Mouse (Mus musculus) layer of hippocampus, postnatal 25 days (tissue): ENCODE measurements around the gene Tmem126b. TPM values are rescaled to one million over a fixed set of nuclear protein-coding genes. Genes with fewer than 3 reads are reported as not detected.
A peak's percentile ranks its signal among the peaks of the same experiment; 100 is the strongest.

Source experiments
- DNase-seq, 2 experiments: peaks; one replicate each; pipeline ENCODE4 v3.0.0; 2022; ENCODE audit warnings: mixed read lengths in 2 of 2, low spot score in 1 of 2; ENCODE audit errors: extremely low spot score in 1 of 2
- total RNA-seq, 2 experiments: library from RNA; stranded (reverse); gene quantifications; 2 replicates each; pipeline ENCODE4 v1.2.3; 2021

Gene Tmem126b
- total RNA-seq, 2 experiments from 2014 or later = 23.9 to 24.8 TPM

DNA sequence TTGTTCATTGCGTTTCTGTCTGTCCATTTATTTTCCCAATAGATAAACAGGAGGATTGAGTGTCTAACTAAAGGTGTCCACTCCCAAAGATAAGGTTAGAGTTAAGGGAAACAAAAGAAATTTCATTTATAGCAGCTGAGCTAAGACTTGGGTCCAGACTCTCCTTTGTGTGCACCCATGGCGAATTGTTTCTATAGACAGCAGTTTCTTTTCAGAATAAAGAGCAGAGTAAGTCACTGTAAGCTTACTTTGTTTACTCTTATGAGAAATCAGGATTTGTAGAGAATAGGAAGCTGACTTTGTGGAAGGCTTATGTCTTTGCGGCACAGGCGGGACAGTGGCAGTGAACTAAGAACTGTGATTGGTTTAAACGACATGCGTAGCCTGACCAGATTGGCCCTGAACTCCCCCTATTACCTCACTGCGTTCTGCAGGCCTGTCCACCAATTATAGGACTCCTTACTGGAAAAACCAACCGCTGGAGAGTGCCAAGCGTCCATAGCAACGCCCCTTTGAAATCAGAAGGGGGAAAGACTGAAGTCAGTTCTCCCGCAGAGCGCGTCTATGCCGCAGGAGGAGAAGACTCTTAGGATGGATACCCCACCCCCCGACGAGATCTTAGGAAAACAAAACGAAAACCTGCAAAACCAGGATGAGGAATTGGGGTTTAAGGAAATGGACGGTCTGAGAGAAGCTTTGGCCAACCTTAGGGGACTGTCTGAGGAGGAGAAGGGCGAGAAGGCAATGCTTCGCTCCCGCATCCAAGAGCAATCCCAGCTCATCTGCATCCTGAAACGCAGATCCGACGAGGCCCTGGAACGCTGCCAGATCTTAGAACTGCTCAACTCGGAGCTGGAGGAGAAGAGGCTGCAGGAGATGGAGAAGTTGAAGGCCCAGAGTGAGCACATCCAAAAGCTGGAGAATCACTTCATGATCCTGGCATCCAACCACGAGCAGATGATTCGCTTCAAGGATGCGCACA is 49.5 kb downstream of the Tmem126b start, which contains the start of gene Ccdc89:
Gene Ccdc89 (plus strand): TSS at position 558 of the 982 bp plus-strand sequence.
- peak; percentile 32 to 57 for DNase-seq

Other genes with a start within 250 kb of the Tmem126b start
- gene Ccdc83, start 210.2 kb downstream of the Tmem126b start, total RNA-seq = not detected
- 10 to 100 TPM; 40.4 to 49.5 TPM for gene Sytl2, start 173.7 kb downstream of the Tmem126b start, total RNA-seq
- under 1 TPM; 0.40 to 0.69 TPM for gene Ccdc89, start 49.4 kb downstream of the Tmem126b start, total RNA-seq
- gene Crebzf, start 33.3 kb downstream of the Tmem126b start, total RNA-seq = 10 to 100 TPM; 70.3 to 88.1 TPM
- 10 to 100 TPM; 39.7 to 43.9 TPM for gene Tmem126a, start 18.8 kb downstream of the Tmem126b start, total RNA-seq
- gene Dlg2, start 671 bp upstream of the Tmem126b start, total RNA-seq = 100 to 1,000 TPM; 264 to 282 TPM